Mouse (Mus musculus) cerebellum, postnatal 14 days (tissue): ENCODE measurements around the gene Dbp.
A peak's percentile ranks its signal among the peaks of the same experiment; 100 is the strongest.
"Not testable (repeated sequence)": the region's sequence is repeated elsewhere in the genome, so short reads cannot be mapped to it uniquely, and the experiment has no call there.

Experiments
- DNase-seq, 2 experiments: peaks; one replicate each; pipeline ENCODE4 v3.0.0; 2021; ENCODE audit warnings: mixed read lengths in 2 of 2

Gene Dbp

GRCm38 (mm10) chr7:45704730-45705442 lies at the start of gene Dbp:
TSS of gene Dbp (plus strand) at chr7:45705088.
- DNase-seq: peak; percentile 98 to 99

- no peak for DNase-seq
Observed at GRCm38 (mm10) chr7:45660746-45661478, 44.0 kb upstream of the Dbp start.

- DNase-seq: not testable (repeated sequence)
Observed at GRCm38 (mm10) chr7:45661702-45662101, 43.2 kb upstream of the Dbp start.

- DNase-seq: peak in 1 of 2 experiments; percentile 41
Observed at GRCm38 (mm10) chr7:45665303-45666138, 39.4 kb upstream of the Dbp start.

- DNase-seq: no peak
Observed at GRCm38 (mm10) chr7:45666161-45666560, 38.7 kb upstream of the Dbp start, which contains the start of gene Fut2. TSS of gene Fut2 (minus strand) at chr7:45666394.

DNA sequence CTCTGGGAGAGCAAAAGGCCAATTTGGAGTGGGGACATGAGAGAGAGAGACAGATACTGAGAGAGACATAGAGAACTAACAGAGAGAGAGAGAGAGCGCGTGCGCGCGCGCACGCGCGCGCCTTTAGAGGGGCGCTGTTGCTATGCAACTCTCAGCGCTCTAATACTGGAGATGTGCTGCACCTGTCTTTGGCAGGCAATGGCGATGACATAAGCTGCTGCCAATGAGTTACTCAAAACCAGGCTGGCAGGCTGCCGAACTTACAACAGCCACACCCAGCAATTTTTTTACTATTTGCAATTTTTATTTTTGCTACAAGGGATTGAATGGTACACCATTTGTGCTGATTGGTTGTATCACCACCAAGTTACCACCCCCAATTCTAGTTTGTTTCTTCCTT lies 37.1 kb upstream of the Dbp start:
- peak in 1 of 2 experiments; percentile 40 for DNase-seq

GRCm38 (mm10) chr7:45668921-45669320 lies 36.0 kb upstream of the Dbp start:
- no peak for DNase-seq

DNA sequence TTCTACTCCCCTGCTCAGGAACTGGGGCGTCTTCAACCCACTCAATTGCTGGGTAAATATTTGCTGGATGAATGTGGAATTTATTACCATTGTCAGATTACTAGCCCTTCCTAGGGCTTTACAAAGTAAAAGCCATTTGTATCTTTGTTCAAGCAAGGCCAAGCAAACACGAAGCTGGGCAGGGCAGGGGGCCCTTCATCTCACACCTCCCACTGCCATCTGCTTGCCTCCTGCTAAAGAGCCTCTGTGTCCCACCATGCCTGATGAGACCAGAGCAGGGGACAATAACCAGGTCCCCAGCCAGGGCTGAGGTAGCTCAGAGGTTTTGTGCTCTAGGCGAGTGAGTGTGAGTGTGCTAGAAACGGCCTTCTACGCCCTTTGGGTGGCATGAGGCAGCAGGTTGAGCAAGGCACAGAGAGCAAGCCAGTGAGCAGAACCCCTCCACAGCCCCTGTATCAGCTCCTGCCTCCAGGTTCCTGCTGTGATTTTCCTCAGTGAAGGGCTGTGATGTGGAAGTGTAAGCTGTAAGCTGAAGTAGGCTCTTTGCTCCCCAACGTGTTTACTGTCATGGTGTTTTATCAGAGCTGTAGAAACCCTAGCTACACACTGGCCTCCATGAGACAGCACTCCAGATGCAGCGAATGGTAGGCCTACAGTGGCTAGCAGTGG lies 27.1 kb upstream of the Dbp start:
- no peak for DNase-seq

- no peak for DNase-seq
Observed at GRCm38 (mm10) chr7:45678513-45678912, 26.4 kb upstream of the Dbp start.

GRCm38 (mm10) chr7:45679966-45680621 lies 24.8 kb upstream of the Dbp start:
- DNase-seq: no peak

DNA sequence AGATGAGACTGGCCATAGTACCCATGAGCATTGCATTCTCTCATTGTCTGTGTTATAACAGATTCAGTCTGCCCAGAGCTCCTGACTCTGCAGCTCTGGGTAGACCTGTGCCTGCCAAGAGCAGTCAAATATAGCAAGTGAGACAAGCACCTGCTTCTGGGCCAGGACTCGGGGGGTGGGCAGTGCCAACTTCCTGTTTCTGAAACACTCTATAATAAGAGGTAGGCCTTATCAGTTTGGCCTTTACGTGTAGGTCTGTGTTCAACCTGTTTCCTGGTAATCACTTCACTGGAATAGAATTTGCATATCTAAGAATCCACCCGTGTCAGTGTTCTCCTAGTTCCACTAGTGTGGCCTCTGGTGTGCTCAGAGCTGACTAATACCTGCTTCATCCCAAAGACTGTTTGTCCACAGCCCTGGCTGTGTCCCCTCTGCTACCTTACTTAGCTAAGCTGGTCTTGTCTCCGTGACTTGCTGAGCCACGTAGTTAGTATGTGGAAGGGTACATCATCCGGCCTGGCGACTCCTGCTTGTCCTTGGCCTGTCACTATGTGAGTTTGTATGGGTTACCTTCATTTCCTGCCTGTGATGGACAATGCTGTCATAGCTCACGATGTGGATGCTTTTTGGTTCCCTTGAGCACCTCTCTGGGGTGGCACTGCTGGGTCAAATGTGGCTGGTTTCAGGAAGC lies 23.7 kb upstream of the Dbp start:
- peak; percentile 63 to 73 for DNase-seq

GRCm38 (mm10) chr7:45682144-45683126 lies 22.5 kb upstream of the Dbp start:
- DNase-seq: peak; percentile 96 to 98

DNA sequence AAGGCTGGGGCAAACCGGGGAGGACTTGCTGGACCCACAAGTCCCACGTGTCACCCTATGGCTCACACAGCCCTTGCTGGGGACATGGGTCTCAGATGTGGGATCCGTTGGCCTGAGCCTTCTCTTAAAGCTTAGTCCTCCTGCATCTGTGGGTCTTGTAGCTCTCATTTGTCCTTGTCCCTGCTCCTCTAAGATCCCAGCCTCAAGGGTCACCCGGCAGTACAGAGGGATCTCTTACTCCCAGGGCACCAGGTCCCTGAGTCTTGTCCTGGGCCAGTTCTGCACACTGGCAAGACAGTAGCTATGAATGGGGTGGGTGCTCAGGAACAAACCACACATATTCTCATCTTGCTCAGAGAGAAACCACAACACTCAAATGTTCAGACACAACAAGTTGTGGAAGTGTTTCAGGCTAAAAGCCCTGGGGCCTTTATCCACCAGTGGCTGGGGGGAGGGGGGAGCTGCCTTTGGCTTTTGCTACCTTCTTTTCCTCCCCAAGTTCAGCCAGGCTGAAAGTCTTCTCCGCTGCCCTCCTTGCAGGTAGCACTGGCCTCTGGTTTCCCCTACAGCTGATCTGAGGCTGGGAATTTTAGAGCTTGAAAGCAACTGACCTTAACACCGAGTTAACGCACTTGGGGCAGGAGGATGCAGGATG lies 21.4 kb upstream of the Dbp start, which contains the start of gene Ntn5:
Gene Ntn5 (plus strand): TSS at position 627 of the 655 bp plus-strand sequence.
- DNase-seq: no peak

DNA sequence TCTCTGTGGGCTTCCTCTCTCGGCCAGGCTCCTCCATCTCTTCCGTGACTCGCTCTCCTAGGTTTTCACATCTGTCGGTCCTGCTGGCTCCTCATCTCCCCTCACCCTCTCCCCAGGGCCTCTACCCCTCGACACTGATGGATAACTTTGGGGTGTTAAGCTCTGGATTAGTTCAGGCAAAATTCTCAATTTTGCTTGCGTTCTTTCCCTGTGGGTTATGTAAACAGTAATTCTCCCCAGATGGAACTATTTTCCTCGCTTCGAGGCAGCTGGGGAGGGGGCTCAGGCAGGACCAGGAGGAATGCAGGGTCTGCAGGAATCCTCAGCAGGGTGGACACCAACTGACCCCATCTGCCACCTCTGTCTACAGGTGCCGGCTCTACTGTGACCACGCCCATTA lies 19.1 kb upstream of the Dbp start:
- DNase-seq: no peak

- DNase-seq: no peak
Observed at GRCm38 (mm10) chr7:45686841-45687240, 18.0 kb upstream of the Dbp start.

DNA sequence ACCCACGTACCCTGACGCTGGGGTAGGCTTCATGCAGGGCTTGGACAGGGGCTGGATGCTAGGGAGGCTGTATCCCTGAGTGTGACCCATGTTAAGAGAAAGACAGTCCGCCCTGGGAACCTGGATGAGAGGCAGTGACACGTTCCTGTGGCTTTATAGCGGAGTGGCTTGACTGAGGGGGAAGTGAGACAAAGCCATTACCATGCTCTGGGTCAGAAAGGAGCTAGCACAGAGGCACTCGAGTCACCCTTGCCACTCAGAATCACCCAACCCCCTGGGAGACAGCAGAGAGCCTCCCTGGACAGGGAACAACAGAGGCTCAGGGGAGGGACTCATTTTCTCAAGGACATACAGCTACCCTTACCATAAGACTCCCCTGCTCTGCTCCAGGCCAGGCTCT lies 15.8 kb upstream of the Dbp start:
- DNase-seq: no peak

DNA sequence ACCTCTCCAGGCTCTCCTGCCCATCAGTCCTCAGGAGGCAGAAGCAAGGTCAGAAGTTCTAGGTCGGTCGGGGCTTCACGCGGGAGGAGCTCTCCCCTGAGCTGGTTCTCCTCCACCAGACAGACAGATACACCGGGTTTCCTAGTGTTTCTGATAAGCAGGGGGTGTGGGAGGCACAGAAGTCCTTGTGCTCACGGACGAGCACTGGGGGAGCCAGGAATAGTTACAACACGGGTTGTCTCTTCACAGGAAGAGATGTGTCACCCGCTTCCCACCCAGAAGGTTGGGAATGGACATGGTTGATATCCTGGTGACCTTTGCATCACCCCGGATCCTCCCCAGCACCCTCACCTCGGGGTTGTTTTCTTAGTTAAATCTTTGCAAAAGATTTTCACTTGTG lies 15.1 kb upstream of the Dbp start:
- DNase-seq: no peak

DNA sequence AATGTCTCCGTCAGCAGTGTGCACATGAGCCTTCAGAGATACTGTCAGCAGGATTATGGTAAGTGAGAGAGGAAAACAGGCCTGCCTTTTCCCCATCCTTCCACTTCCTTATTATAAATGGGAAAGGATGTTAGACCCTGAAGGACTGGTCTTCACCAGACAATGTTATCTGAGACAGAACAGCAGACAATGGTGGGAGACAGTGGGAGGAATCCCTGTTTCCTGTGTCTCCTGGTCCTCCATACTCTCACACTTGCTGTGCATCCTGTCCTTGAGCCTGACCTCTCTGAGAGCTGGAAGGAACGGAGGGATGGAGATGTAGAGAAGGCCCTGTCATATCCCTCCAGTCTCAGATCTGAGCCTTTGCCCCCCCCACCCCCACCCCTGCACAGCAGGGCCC lies 12.5 kb upstream of the Dbp start:
- DNase-seq: no peak

- DNase-seq: no peak
Observed at GRCm38 (mm10) chr7:45693921-45694591, 10.8 kb upstream of the Dbp start, which contains the start of gene Sec1. TSS of gene Sec1 (minus strand) at chr7:45694402.
